Mouse (Mus musculus): ENCODE results near the gene Kcnn1. TPM values are rescaled to one million over a fixed set of nuclear protein-coding genes. Genes with fewer than 3 reads are reported as not detected.

Gene Kcnn1
- polyA plus RNA-seq, 1 experiment from 2014 or later = 1.6 TPM

DNA sequence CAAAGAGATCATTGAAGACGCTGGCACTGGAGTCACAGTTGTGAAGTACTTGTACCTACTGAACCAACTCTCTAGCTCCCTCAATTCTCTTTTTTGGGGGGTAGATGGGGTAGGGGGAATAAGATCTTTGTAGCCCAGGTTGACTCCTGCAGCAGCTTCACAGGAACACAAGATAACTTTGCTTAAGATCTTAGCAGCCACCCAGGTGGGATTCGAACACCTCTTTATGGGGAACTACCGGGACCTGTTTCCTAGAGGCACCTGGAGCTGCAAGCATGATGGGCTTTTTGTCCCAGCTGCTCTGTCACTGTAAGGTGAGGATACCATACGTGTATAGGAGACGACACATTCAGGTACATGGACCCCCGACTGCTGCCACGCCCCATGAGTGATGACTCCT lies 3.5 kb upstream of the Kcnn1 start:
- H3K4me3 ChIP-seq (ENCODE audit: low read depth, low read length) = no peak overlapping the region
- H3K9me3 ChIP-seq (ENCODE audit: control insufficient read depth, low read length) = no peaks in the 10 kb centered on the region
- no peak for ATAC-seq (replicated peaks; ENCODE audit: low FRiP score, low TSS enrichment, low read depth)
- WGBS = 86% methylated on average over 7 of the region's 7 CpGs
- peaks cover 23% of the 10 kb centered on the region for H3K27me3 ChIP-seq (replicated peaks; ENCODE audit: control insufficient read depth, insufficient read depth, low read length)
- H3K36me3 ChIP-seq (ENCODE audit: control insufficient read depth, insufficient read depth, low read length) = peaks cover 6% of the 10 kb centered on the region; the same call in 1 of the 2 replicates
- peaks cover 48% of the 10 kb centered on the region for H3K4me1 ChIP-seq (replicated peaks; ENCODE audit: control insufficient read depth, insufficient read depth, low read length)
- H3K4me2 ChIP-seq (ENCODE audit: low read length) = peak overlapping the region; percentile 79; the same call in 1 of the 2 replicates
- DNase-seq (ENCODE audit: low spot score) = no peak
- H3K27ac ChIP-seq (ENCODE audit: low read depth) = no peak overlapping the region
- H3K9ac ChIP-seq (ENCODE audit: low read length) = no peak overlapping the region

- 7% methylated on average over 12 of the region's 12 CpGs for WGBS
- Histone ChIP-seq H3K4me3 (ENCODE audit: low read depth, low read length) (peak overlapping the region; percentile 48), H3K36me3 (ENCODE audit: control insufficient read depth, insufficient read depth, low read length) (peaks cover 6% of the 10 kb centered on the region; the same call in 1 of the 2 replicates), H3K9me3 (ENCODE audit: control insufficient read depth, low read length) (no peaks in the 10 kb centered on the region), H3K4me1 (replicated peaks; ENCODE audit: control insufficient read depth, insufficient read depth, low read length) (peaks cover 48% of the 10 kb centered on the region), H3K27ac (ENCODE audit: low read depth) (peak overlapping the region; percentile 80), H3K27me3 (replicated peaks; ENCODE audit: control insufficient read depth, insufficient read depth, low read length) (peaks cover 23% of the 10 kb centered on the region), H3K4me2 (ENCODE audit: low read length) (peak overlapping the region; percentile 79), H3K9ac (ENCODE audit: low read length) (peak overlapping the region; percentile 39)
- ATAC-seq (replicated peaks; ENCODE audit: low FRiP score, low TSS enrichment, low read depth) (peak; percentile 4), DNase-seq (ENCODE audit: low spot score) (no peak)
Observed at GRCm38 (mm10) chr8:70866001-70866520, 3.0 kb upstream of the Kcnn1 start.

DNA sequence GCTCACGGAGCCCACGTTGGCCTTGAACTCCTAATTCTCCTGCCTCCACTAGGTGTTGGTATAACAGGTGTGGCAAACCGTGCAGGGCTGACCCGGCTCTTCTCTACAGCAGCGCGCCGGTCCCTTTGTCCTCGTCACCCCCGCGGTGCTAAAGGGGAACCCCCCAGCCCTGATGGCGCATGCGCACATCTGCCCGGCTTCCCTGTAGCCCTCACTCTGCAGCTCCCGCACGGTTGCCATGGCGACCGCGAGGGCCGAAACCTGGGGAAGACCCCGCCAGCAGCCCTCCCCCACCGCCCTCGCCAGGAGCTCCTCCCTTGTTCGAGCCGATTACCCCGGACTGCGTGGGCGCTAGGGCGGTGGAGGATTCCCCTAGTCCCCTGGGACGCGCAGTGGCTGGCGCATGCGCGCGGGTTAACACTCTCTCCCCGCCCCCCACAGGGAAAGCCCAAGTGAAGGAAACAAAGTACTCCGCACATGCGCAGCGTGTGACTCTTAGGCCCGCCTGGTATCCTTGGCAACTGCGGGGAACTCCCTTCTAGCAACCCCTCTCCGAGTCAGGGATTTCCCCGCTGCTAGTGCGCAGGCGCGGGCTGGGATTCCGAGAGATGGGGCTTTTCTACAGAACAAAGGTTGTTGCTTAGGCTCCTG lies 2.4 kb upstream of the Kcnn1 start:
- Histone ChIP-seq H3K27me3 (replicated peaks; ENCODE audit: control insufficient read depth, insufficient read depth, low read length) (peaks cover 23% of the 10 kb centered on the region), H3K4me1 (replicated peaks; ENCODE audit: control insufficient read depth, insufficient read depth, low read length) (peaks cover 48% of the 10 kb centered on the region)
- WGBS = 1% methylated on average over 46 of the region's 46 CpGs

DNA sequence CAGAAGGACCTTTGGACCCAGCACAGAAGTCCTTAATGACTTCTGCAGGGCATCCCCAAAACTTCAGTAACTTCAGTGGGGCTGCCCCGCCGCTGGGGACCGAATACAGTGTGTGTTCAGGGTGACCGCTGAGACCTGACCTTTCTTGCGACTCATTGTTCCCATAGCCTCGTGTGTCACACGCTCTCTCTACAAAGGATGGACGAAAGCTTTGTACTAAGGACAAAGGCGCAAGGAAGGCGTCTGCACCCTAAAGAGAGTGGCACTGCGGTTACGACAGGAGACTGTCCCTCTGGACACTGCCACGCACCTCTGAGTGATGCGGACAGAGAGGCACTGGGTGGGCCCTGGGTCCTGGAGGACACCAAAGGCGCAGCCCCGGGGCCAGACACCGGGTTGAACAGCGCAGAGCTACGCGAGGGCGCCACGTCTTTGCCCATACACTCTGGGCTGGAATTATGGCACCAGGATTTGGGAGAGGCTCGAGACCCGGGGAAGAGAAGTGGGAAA lies 1.7 kb upstream of the Kcnn1 start:
- Histone ChIP-seq H3K4me2 (ENCODE audit: low read length) (peak overlapping the region; percentile 72), H3K9me3 (ENCODE audit: control insufficient read depth, low read length) (no peaks in the 10 kb centered on the region), H3K27me3 (replicated peaks; ENCODE audit: control insufficient read depth, insufficient read depth, low read length) (peaks cover 23% of the 10 kb centered on the region), H3K9ac (ENCODE audit: low read length) (peak overlapping the region; percentile 57), H3K4me3 (ENCODE audit: low read depth, low read length) (peak overlapping the region; percentile 48), H3K4me1 (replicated peaks; ENCODE audit: control insufficient read depth, insufficient read depth, low read length) (peaks cover 48% of the 10 kb centered on the region), H3K27ac (ENCODE audit: low read depth) (peak overlapping the region; percentile 70), H3K36me3 (ENCODE audit: control insufficient read depth, insufficient read depth, low read length) (peaks cover 6% of the 10 kb centered on the region; the same call in 1 of the 2 replicates)
- DNase-seq (ENCODE audit: low spot score) = peak; percentile 80
- ATAC-seq (replicated peaks; ENCODE audit: low FRiP score, low TSS enrichment, low read depth) = peak; percentile 9
- 3% methylated on average over 24 of the region's 24 CpGs for WGBS

More for the DNA sequence above, 2.4 kb upstream of the Kcnn1 start:
- ATAC-seq (replicated peaks; ENCODE audit: low FRiP score, low TSS enrichment, low read depth) = peak; percentile 85
- peaks cover 6% of the 10 kb centered on the region; the same call in 1 of the 2 replicates for H3K36me3 ChIP-seq (ENCODE audit: control insufficient read depth, insufficient read depth, low read length)
- H3K4me2 ChIP-seq (ENCODE audit: low read length) = peak overlapping the region; percentile 79
- H3K27ac ChIP-seq (ENCODE audit: low read depth) = peak overlapping the region; percentile 80
- DNase-seq (ENCODE audit: low spot score) = peak; percentile 99
- peak overlapping the region; percentile 57 for H3K9ac ChIP-seq (ENCODE audit: low read length)
- H3K4me3 ChIP-seq (ENCODE audit: low read depth, low read length) = peak overlapping the region; percentile 48
- H3K9me3 ChIP-seq (ENCODE audit: control insufficient read depth, low read length) = no peaks in the 10 kb centered on the region

- 1% methylated on average over 46 of the region's 46 CpGs for WGBS
- peaks cover 45% of the 10 kb centered on the region for H3K4me1 ChIP-seq (replicated peaks; ENCODE audit: control insufficient read depth, insufficient read depth, low read length)
- H3K9me3 ChIP-seq (ENCODE audit: control insufficient read depth, low read length) = no peaks in the 10 kb centered on the region
- peaks cover 23% of the 10 kb centered on the region for H3K27me3 ChIP-seq (replicated peaks; ENCODE audit: control insufficient read depth, insufficient read depth, low read length)
- peak overlapping the region; percentile 57 for H3K9ac ChIP-seq (ENCODE audit: low read length)
- peaks cover 6% of the 10 kb centered on the region; the same call in 1 of the 2 replicates for H3K36me3 ChIP-seq (ENCODE audit: control insufficient read depth, insufficient read depth, low read length)
- H3K4me2 ChIP-seq (ENCODE audit: low read length) = peak overlapping the region; percentile 72
- no peak for ATAC-seq (replicated peaks; ENCODE audit: low FRiP score, low TSS enrichment, low read depth)
- H3K27ac ChIP-seq (ENCODE audit: low read depth) = no peak overlapping the region
- peak overlapping the region; percentile 48 for H3K4me3 ChIP-seq (ENCODE audit: low read depth, low read length)
- DNase-seq (ENCODE audit: low spot score) = peak; percentile 63
Observed at GRCm38 (mm10) chr8:70863956-70864711, 1.1 kb upstream of the Kcnn1 start.

- H3K9ac ChIP-seq (ENCODE audit: low read length) = no peak overlapping the region
- H3K27ac ChIP-seq (ENCODE audit: low read depth) = no peak overlapping the region
- H3K9me3 ChIP-seq (ENCODE audit: control insufficient read depth, low read length) = no peaks in the 10 kb centered on the region
- H3K27me3 ChIP-seq (replicated peaks; ENCODE audit: control insufficient read depth, insufficient read depth, low read length) = peaks cover 9% of the 10 kb centered on the region
- H3K4me3 ChIP-seq (ENCODE audit: low read depth, low read length) = no peak overlapping the region
- WGBS = 11% methylated on average over 4 of the region's 4 CpGs
- ATAC-seq (replicated peaks; ENCODE audit: low FRiP score, low TSS enrichment, low read depth) (0 out of 2 replicates have a peak, but pooled peaks have one; percentile 23), DNase-seq (ENCODE audit: low spot score) (no peak)
- peaks cover 16% of the 10 kb centered on the region for H3K4me1 ChIP-seq (replicated peaks; ENCODE audit: control insufficient read depth, insufficient read depth, low read length)
- no peaks in the 10 kb centered on the region for H3K36me3 ChIP-seq (ENCODE audit: control insufficient read depth, insufficient read depth, low read length)
- H3K4me2 ChIP-seq (ENCODE audit: low read length) = no peak overlapping the region
Observed at GRCm38 (mm10) chr8:70857516-70857915, 5.5 kb downstream of the Kcnn1 start.

DNA sequence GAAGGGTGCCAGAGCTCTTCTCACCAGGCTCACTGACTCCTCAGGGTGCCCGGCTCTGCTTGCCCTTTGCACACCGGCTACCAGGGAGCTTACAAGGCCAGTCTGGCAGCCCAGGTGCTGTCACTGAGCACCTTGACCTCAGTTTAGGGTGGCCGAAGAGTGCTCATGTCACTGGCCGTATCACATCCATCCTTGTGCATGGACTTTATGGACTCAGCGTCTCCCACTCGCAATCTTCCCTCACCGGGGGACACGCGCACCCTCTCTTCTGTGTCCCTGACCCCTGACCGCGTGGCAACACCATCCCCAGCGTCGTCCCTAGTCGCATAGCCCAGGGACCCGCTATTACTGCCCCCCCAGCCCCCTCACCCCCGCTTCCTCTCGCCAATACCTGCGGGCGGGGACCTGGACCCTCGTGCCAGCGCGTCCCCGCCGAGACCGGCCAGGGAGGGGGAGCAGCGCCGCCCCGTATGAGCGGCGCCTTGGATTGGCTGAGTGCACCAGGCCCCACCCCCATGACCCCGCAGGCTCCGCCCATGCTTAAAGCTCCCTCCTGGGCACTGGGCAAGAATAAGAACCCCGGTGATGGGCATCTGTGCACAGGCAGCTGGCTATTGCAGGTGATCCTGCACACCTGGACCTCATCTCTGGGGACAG lies 6.4 kb downstream of the Kcnn1 start:
- no peak overlapping the region for H3K27ac ChIP-seq (ENCODE audit: low read depth)
- no peaks in the 10 kb centered on the region for H3K36me3 ChIP-seq (ENCODE audit: control insufficient read depth, insufficient read depth, low read length)
- H3K4me1 ChIP-seq (replicated peaks; ENCODE audit: control insufficient read depth, insufficient read depth, low read length) = peaks cover 20% of the 10 kb centered on the region
- H3K4me3 ChIP-seq (ENCODE audit: low read depth, low read length) = peak overlapping the region; percentile 32
- ATAC-seq (replicated peaks; ENCODE audit: low FRiP score, low TSS enrichment, low read depth) (peak; percentile 68), DNase-seq (ENCODE audit: low spot score) (peak; percentile 69)
- no peaks in the 10 kb centered on the region for H3K9me3 ChIP-seq (ENCODE audit: control insufficient read depth, low read length)
- 7% methylated on average over 33 of the region's 33 CpGs for WGBS
- peak overlapping the region; percentile 42 for H3K9ac ChIP-seq (ENCODE audit: low read length)
- H3K4me2 ChIP-seq (ENCODE audit: low read length) = peak overlapping the region; percentile 72
- H3K27me3 ChIP-seq (replicated peaks; ENCODE audit: control insufficient read depth, insufficient read depth, low read length) = 0 out of 2 replicates have a peak, but pooled peaks cover under 1% of the 10 kb centered on the region

DNA sequence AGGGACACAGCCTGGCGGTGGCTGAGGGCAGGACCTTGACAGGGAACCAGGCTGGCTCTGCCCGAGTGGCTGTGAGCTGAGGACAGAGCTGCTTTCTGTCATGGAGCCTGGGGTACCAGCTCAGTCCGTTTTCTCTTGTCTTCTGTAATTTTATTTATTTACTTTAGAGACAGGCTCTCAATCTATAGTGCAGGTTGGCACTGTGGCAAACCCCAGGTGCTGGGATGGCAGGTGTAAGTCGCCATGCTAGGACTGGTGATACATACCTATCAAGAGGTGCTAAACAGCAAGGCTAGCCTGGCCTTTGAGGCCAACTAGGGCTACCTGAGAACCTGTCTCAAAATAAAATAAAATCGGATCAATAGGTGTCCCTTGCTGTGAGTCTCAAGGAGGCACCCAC lies 7.0 kb downstream of the Kcnn1 start:
- no peaks in the 10 kb centered on the region for H3K27me3 ChIP-seq (replicated peaks; ENCODE audit: control insufficient read depth, insufficient read depth, low read length)
- ATAC-seq (replicated peaks; ENCODE audit: low FRiP score, low TSS enrichment, low read depth) = no peak
- H3K4me1 ChIP-seq (replicated peaks; ENCODE audit: control insufficient read depth, insufficient read depth, low read length) = peaks cover 20% of the 10 kb centered on the region
- H3K27ac ChIP-seq (ENCODE audit: low read depth) = no peak overlapping the region
- WGBS = 65% methylated on average over 5 of the region's 5 CpGs
- H3K4me2 ChIP-seq (ENCODE audit: low read length) = peak overlapping the region; percentile 72; the same call in 1 of the 2 replicates
- H3K9me3 ChIP-seq (ENCODE audit: control insufficient read depth, low read length) = no peaks in the 10 kb centered on the region
- DNase-seq (ENCODE audit: low spot score) = no peak
- no peak overlapping the region for H3K9ac ChIP-seq (ENCODE audit: low read length)
- no peak overlapping the region for H3K4me3 ChIP-seq (ENCODE audit: low read depth, low read length)
- no peaks in the 10 kb centered on the region for H3K36me3 ChIP-seq (ENCODE audit: control insufficient read depth, insufficient read depth, low read length)

Data from intestine, embryonic 14.5 days (tissue).